Mouse (Mus musculus): ENCODE data around the gene Cd63. TPM values are rescaled to one million over a fixed set of nuclear protein-coding genes. Genes with fewer than 3 reads are reported as not detected.
A peak's percentile ranks its signal among the peaks of the same experiment; 100 is the strongest.

Gene Cd63
- polyA plus RNA-seq, 1 experiment, result 2,403 TPM

GRCm38 (mm10) chr10:128919966-128920365 is 19.2 kb downstream of the Cd63 start:
- H3ac ChIP-seq (ENCODE audit: control insufficient read depth, insufficient read length), result peak overlapping the region; percentile 0
- H3K36me3 ChIP-seq (ENCODE audit: control insufficient read depth, insufficient read depth), result peaks cover 25% of the 10 kb centered on the region
- peak overlapping the region; percentile 92 for H3K4me2 ChIP-seq (ENCODE audit: low read depth)
- TF ChIP-seq POLR2AphosphoS2 (IDR thresholded peaks at IDR 0.05; ENCODE audit: insufficient read length, low read depth), result peak; percentile 82
- TF ChIP-seq REST (IDR thresholded peaks at IDR 0.05; ENCODE audit: insufficient read depth, insufficient read length), result no peak
- peak in 1 of 3 experiments; percentile 37 for TF ChIP-seq MYOD1 (IDR thresholded peaks at IDR 0.05; ENCODE audit: control insufficient read depth in 1 of 3, insufficient read length in 2 of 3, low read depth in 2 of 3)
- peak; percentile 40 for TF ChIP-seq POLR2A (IDR thresholded peaks at IDR 0.05; ENCODE audit: insufficient read length, low read depth)
- H3K4me3 ChIP-seq, result peak overlapping the region; percentile 34
- no peaks in the 10 kb centered on the region for H3K27me3 ChIP-seq (ENCODE audit: control insufficient read depth, insufficient read depth, insufficient read length)
- H3K79me2 ChIP-seq (ENCODE audit: control insufficient read depth, insufficient read depth), result peaks cover 20% of the 10 kb centered on the region

GRCm38 (mm10) chr10:128920736-128921161 is 20.0 kb downstream of the Cd63 start:
- Histone ChIP-seq H3K4me2 (ENCODE audit: low read depth) (peak overlapping the region; percentile 92), H3K79me2 (ENCODE audit: control insufficient read depth, insufficient read depth) (peaks cover 14% of the 10 kb centered on the region), H3K27me3 (ENCODE audit: control insufficient read depth, insufficient read depth, insufficient read length) (no peaks in the 10 kb centered on the region), H3K4me3 (peak overlapping the region; percentile 34), H3ac (ENCODE audit: control insufficient read depth, insufficient read length) (peak overlapping the region; percentile 0), H3K36me3 (ENCODE audit: control insufficient read depth, insufficient read depth) (peaks cover 18% of the 10 kb centered on the region)
- TF ChIP-seq MAX (IDR thresholded peaks at IDR 0.05; ENCODE audit: low read depth), result no peak
- TF ChIP-seq TCF12 (IDR thresholded peaks at IDR 0.05; ENCODE audit: insufficient read depth, poor library complexity, severe bottlenecking), result no peak
- TF ChIP-seq TCF3 (IDR thresholded peaks at IDR 0.05; ENCODE audit: insufficient read length, low read depth), result no peak
- TF ChIP-seq POLR2AphosphoS2 (IDR thresholded peaks at IDR 0.05; ENCODE audit: insufficient read length, low read depth), result no peak
- TF ChIP-seq USF1 (IDR thresholded peaks at IDR 0.05; ENCODE audit: low read depth), result no peak
- TF ChIP-seq MYOG (IDR thresholded peaks at IDR 0.05; ENCODE audit: control insufficient read depth in 1 of 3, insufficient read depth in 1 of 3, insufficient read length in 2 of 3, low read depth in 2 of 3), result no peak
- no peak for TF ChIP-seq MYOD1 (IDR thresholded peaks at IDR 0.05; ENCODE audit: control insufficient read depth in 1 of 3, insufficient read length in 2 of 3, low read depth in 2 of 3)
- TF ChIP-seq E2F4 (IDR thresholded peaks at IDR 0.05; ENCODE audit: insufficient read depth), result no peak
- TF ChIP-seq POLR2A (IDR thresholded peaks at IDR 0.05; ENCODE audit: insufficient read length, low read depth), result no peak
- no peak for TF ChIP-seq CEBPB (IDR thresholded peaks at IDR 0.05; ENCODE audit: insufficient read depth, poor library complexity, severe bottlenecking)

- Histone ChIP-seq H3K36me3 (ENCODE audit: control insufficient read depth, insufficient read depth) (peaks cover 14% of the 10 kb centered on the region), H3K4me3 (peak overlapping the region; percentile 34), H3K4me2 (ENCODE audit: low read depth) (peak overlapping the region; percentile 92), H3ac (ENCODE audit: control insufficient read depth, insufficient read length) (no peak overlapping the region), H3K79me2 (ENCODE audit: control insufficient read depth, insufficient read depth) (peaks cover 14% of the 10 kb centered on the region), H3K27me3 (ENCODE audit: control insufficient read depth, insufficient read depth, insufficient read length) (no peaks in the 10 kb centered on the region)
- TF ChIP-seq USF1 (IDR thresholded peaks at IDR 0.05; ENCODE audit: low read depth) (no peak), MAX (IDR thresholded peaks at IDR 0.05; ENCODE audit: low read depth) (no peak), MYOD1 (IDR thresholded peaks at IDR 0.05; ENCODE audit: control insufficient read depth in 1 of 3, insufficient read length in 2 of 3, low read depth in 2 of 3) (peak in 1 of 3 experiments; percentile 15), POLR2A (IDR thresholded peaks at IDR 0.05; ENCODE audit: insufficient read length, low read depth) (peak; percentile 32), POLR2AphosphoS2 (IDR thresholded peaks at IDR 0.05; ENCODE audit: insufficient read length, low read depth) (peak; percentile 68)
Observed at GRCm38 (mm10) chr10:128921251-128921650, 20.5 kb downstream of the Cd63 start.

GRCm38 (mm10) chr10:128921883-128922821 is 21.4 kb downstream of the Cd63 start:
- H3K4me2 ChIP-seq (ENCODE audit: low read depth), result peak overlapping the region; percentile 92
- TF ChIP-seq CEBPB (IDR thresholded peaks at IDR 0.05; ENCODE audit: insufficient read depth, poor library complexity, severe bottlenecking) (peak; percentile 72), MAX (IDR thresholded peaks at IDR 0.05; ENCODE audit: low read depth) (no peak), MYOG (IDR thresholded peaks at IDR 0.05; ENCODE audit: control insufficient read depth in 1 of 3, insufficient read depth in 1 of 3, insufficient read length in 2 of 3, low read depth in 2 of 3) (peak; percentile 84 to 99 (median 98)), POLR2AphosphoS2 (IDR thresholded peaks at IDR 0.05; ENCODE audit: insufficient read length, low read depth) (peak; percentile 71), POLR2A (IDR thresholded peaks at IDR 0.05; ENCODE audit: insufficient read length, low read depth) (peak; percentile 70), E2F4 (IDR thresholded peaks at IDR 0.05; ENCODE audit: insufficient read depth) (no peak), TCF12 (IDR thresholded peaks at IDR 0.05; ENCODE audit: insufficient read depth, poor library complexity, severe bottlenecking) (peak; percentile 99), USF1 (IDR thresholded peaks at IDR 0.05; ENCODE audit: low read depth) (no peak), MYOD1 (IDR thresholded peaks at IDR 0.05; ENCODE audit: control insufficient read depth in 1 of 3, insufficient read length in 2 of 3, low read depth in 2 of 3) (peak; percentile 99), REST (IDR thresholded peaks at IDR 0.05; ENCODE audit: insufficient read depth, insufficient read length) (no peak), TCF3 (IDR thresholded peaks at IDR 0.05; ENCODE audit: insufficient read length, low read depth) (peak; percentile 94), SRF (IDR thresholded peaks at IDR 0.05; ENCODE audit: control insufficient read depth, insufficient read length, low read depth) (peak; percentile 91)
- no peaks in the 10 kb centered on the region for H3K27me3 ChIP-seq (ENCODE audit: control insufficient read depth, insufficient read depth, insufficient read length)
- H3ac ChIP-seq (ENCODE audit: control insufficient read depth, insufficient read length), result peak overlapping the region; percentile 49
- peaks cover 14% of the 10 kb centered on the region for H3K79me2 ChIP-seq (ENCODE audit: control insufficient read depth, insufficient read depth)
- H3K36me3 ChIP-seq (ENCODE audit: control insufficient read depth, insufficient read depth), result peaks cover 5% of the 10 kb centered on the region
- peak overlapping the region; percentile 34 for H3K4me3 ChIP-seq

GRCm38 (mm10) chr10:128922822-128923012 is 21.9 kb downstream of the Cd63 start, which contains the start of gene Rdh5:
Gene Rdh5, minus strand, starts transcription at chr10:128922888.
- TF ChIP-seq REST (IDR thresholded peaks at IDR 0.05; ENCODE audit: insufficient read depth, insufficient read length), result no peak
- H3K4me3 ChIP-seq, result peak within 1 kb of the TSS; percentile 34
- H3K36me3 ChIP-seq (ENCODE audit: control insufficient read depth, insufficient read depth), result no peaks in the 10 kb centered on the region
- H3K27me3 ChIP-seq (ENCODE audit: control insufficient read depth, insufficient read depth, insufficient read length), result no peaks in the 10 kb centered on the region
- H3K4me2 ChIP-seq (ENCODE audit: low read depth), result peak within 1 kb of the TSS; percentile 96
- H3ac ChIP-seq (ENCODE audit: control insufficient read depth, insufficient read length), result peak within 1 kb of the TSS; percentile 49
- peaks cover 14% of the 10 kb centered on the region for H3K79me2 ChIP-seq (ENCODE audit: control insufficient read depth, insufficient read depth)
